Mouse (Mus musculus): ENCODE data around the gene Card9.

- no peak for TF ChIP-seq CTCF (conservative IDR thresholded peaks at IDR 0.05; ENCODE audit: insufficient read depth, insufficient read length, low read depth, low read length)
- no peak for TF ChIP-seq POLR2A (IDR thresholded peaks at IDR 0.05; ENCODE audit: low read depth, low read length)
These were observed 30.0 kb downstream of the Card9 start for GRCm38 (mm10) chr2:26330702-26331101.

Data from kidney, adult 2 months (tissue).